Mouse (Mus musculus) heart, adult 18-20 months (tissue): Measurements from ENCODE around the gene Sema6b. TPM values are rescaled to one million over a fixed set of nuclear protein-coding genes. Genes with fewer than 3 reads are reported as not detected.

ENCODE experiments used
- DNase-seq, 2 experiments: peaks; one replicate each; pipeline ENCODE4 v3.0.0; 2021 to 2022; ENCODE audit warnings: mixed read lengths in 1 of 2
- long read RNA-seq, 2 experiments: library from polyadenylated mRNA; stranded (forward); transcript quantifications; one replicate each; pipeline ENCODE4 v2.0.0; 2021
- total RNA-seq, 2 experiments: library from RNA; stranded (reverse); gene quantifications; 2 replicates each; pipeline ENCODE4 v1.2.3; 2021

Sema6b gene
- 10 to 100 TPM; 12.5 to 13.5 TPM for total RNA-seq
- long read RNA-seq, experiment 1, partial matches to known transcripts: 1 of 6 reads
- long read RNA-seq, experiment 1, other reads (novel, unspliced or antisense): 3 of 6 reads
- long read RNA-seq, experiment 2, partial matches to known transcripts: 0 of 4 reads
- long read RNA-seq, experiment 2, other reads (novel, unspliced or antisense): 4 of 4 reads

DNA sequence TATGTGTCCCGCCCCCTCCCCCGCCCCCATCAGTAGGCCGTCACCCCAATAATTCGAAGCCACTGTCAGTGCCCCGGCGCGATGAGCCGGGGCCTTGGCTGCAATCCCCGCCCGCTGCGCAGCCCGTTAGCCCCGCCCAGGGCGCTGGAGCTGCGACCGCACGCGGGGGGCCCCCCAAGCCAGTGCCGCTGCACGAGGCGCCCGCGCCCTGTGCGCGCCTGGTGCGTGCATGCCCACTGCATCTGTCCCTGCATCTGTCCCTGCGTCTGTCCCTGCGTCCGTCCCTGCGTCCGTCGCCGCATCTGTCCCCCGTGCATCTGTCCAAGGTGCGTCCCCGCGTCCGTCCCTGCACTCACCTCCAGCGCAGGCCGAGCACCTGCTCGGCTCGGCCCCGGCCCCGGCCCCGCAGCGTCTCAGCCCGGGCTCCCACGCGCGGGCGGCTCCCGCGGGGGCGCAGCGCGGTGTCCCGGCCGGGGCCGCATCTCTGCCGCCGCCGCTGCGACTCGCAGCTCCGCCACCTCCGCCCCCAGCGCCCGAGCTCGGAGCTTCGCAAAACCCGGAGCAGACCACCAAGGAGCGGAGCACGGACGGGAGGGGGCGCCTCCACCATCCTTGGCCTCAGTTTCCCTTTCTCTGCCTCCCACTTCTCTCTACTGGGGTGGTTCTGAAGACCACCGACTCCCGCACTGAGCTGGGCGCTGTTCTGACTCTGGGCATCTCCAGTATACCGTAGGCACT is at the start of gene Sema6b:
Gene Sema6b, minus strand, starts transcription at position 486 of the 738 bp plus-strand sequence.
- peak in 1 of 2 experiments; percentile 76 for DNase-seq

DNA sequence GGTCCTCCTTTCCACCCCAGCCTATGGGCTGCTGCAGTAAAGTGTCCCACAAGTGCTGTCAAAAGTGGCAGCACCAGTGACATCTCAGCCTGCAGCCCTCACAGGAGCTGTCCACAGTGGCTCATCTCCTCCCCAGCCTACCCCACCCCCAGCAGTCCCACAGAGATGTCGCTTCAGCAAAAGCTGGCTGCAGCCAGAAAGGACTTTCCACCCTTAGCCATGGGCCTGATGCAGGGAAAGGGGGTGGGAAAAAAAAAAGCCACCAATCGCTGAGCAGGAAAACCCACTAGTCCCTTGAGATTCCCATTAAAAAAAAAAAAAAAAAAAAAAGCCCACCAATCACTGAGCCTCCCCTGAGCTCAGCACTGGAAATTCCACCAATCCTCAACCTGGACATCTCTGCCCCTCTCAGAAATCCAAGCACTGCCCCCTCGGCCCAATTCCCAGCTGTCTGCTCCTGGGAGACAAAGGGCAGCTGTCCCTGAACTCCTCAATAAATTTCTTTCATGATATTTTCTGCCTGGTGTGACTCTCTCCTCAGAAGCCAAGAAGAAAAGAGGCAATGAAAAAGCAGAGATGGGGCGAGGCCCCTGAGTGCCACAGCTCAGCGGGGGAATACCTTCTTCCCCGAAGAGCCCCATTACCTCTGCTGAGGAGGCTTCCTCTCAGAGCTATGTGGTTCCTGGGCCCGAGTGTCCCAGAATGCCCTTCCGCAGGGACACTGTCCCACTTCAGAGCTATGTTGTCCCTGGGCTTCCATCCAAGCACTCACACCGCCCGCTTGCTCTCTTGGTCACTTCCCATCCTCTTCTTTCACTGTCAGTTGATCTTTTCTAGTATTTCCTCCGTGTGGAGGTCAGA is 45.4 kb upstream of the Sema6b start:
- DNase-seq: peak; percentile 83 to 85

- peak; percentile 97 to 98 for DNase-seq
Observed at GRCm38 (mm10) chr17:56183658-56184103, 43.5 kb upstream of the Sema6b start, which contains the start of gene Mydgf. Gene Mydgf (minus strand): TSS chr17:56183920.

DNA sequence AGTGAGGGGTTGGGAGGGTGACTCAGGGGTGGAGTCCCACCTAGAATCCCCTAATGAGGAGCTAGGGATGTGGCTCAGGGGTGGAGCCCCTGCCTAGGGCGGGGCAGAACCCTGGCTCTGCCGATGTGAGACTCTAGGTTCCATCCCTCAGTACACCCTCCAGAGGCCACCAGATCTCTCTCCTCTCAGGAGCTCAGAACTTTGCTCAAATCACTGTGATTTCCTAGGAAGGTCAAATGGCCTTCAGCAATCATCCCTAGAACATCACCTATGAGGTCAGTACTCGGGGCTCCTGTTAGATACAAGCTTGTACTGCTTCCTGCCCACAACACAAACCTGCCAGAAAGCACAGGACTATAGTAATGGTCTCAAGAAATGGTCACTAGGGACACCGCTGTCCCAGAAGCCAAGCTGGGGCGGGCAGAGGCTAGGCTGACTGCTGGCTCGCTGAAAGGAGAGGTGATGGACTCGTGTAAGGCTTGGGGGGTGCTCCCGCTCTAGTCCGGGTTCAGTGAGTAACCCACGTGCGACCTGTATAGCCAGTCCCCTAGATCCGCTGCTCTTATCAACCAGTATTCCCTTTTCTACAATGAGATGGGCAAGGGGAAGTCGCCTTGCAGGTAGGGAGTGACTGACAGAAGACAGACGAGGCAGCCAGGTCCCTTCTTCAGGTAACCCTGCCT is 43.0 kb upstream of the Sema6b start:
- no peak for DNase-seq

GRCm38 (mm10) chr17:56175416-56175815 is 35.3 kb upstream of the Sema6b start:
- DNase-seq: no peak

GRCm38 (mm10) chr17:56173401-56174046 is 33.4 kb upstream of the Sema6b start:
- DNase-seq: no peak

DNA sequence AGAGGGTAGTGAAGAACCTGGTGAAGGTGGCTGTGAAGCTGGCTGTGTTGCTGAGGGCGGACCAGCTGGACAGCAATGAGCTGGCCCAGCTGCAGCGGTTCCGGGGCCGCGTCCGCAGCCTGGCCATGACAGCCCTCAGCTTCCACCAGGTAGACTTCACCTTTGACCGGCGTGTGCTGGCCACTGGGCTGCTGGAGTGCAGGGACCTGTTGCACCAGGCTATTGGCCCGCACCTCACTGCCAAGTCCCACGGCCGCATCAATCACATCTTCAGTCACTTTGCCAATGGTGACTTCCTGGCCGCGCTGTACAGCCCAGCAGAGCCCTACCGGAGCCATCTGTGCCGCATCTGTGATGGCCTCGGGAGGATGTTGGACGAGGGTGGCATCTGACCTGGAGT is 31.7 kb upstream of the Sema6b start:
- DNase-seq: no peak

GRCm38 (mm10) chr17:56171456-56171855 is 31.3 kb upstream of the Sema6b start:
- no peak for DNase-seq

GRCm38 (mm10) chr17:56170636-56171035 is 30.5 kb upstream of the Sema6b start:
- DNase-seq: no peak

DNA sequence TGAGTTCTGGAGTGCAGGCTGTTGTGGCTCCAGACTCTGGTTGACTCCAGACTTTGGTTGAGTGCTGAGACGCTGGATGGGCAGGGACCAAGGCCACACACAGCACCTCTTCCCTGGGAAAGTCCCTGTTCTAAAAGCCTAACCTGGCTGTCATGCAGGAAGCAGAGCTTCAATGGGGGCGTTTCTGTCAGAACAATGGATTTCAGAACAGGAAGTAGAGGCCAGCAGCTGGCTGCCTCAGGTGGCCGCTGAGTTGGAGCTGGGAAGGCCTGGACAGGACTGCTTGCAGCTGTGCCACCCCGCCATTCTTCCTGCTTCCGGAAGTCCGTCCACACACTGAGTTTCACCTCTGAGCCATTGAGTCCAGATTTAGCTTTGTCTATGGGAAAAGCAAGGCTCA is 29.7 kb upstream of the Sema6b start:
- peak; percentile 20 to 57 for DNase-seq

- no peak for DNase-seq
Observed at GRCm38 (mm10) chr17:56165671-56166070, 25.5 kb upstream of the Sema6b start.

DNA sequence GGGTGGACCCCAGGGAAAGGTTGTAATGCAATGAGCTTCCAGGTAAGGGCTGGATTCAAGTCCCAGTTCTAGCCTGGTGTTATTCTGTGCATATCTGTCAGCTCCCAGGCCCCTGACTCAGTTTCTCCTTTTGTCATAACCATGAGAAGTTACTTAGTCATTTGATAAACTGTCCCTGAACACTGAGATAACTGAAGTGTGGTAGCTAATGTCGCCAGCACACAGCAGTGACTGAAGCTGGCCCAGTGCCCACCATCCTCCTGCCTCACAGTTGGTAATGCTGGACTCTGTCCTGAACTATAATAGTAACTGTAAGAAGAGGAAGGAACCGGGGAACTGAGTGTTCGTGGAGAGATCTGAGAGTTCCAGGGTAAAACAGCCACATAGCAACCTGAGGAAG is 24.4 kb upstream of the Sema6b start:
- DNase-seq: no peak

DNA sequence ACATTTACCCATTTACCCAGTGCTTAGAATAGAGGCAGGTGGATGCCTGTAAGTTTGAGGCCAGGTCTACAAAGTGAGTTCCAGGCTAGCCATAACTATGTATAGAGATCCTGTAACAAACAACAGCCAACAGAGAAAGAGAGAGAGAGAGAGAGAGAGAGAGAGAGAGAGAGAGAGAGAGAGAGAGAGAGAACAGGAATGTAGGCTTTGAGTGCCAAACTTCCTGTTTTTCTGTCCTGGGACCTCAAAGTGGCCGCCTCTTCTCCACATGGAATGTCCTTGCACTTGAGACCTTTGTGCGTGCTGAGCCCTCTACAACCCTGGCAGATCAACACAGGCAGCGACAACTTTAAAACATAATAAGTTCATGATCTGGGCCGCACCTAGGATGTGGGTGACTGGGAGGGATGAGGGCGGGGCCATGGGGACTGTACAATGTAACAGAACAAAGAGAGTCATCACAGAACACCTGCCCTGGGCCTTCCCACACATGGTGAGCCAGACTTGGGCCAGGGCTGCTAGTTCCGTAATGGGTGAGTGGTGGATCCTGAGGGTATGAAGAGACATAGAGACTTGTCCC is 23.5 kb upstream of the Sema6b start:
- DNase-seq: no peak

GRCm38 (mm10) chr17:56162231-56162774 is 22.2 kb upstream of the Sema6b start, which contains the start of gene Tnfaip8l1:
Gene Tnfaip8l1 (plus strand): TSS chr17:56162477.
- peak; percentile 95 to 98 for DNase-seq

- DNase-seq: peak; percentile 66 to 79
Observed at GRCm38 (mm10) chr17:56159729-56160128, 19.6 kb upstream of the Sema6b start.

GRCm38 (mm10) chr17:56153643-56154042 is 13.5 kb upstream of the Sema6b start:
- DNase-seq: peak; percentile 67 to 75

GRCm38 (mm10) chr17:56149897-56150296 is 9.8 kb upstream of the Sema6b start:
- DNase-seq: no peak

- no peak for DNase-seq
Observed at GRCm38 (mm10) chr17:56148790-56149618, 8.9 kb upstream of the Sema6b start.

- DNase-seq: no peak
Observed at GRCm38 (mm10) chr17:56148280-56148679, 8.1 kb upstream of the Sema6b start.

DNA sequence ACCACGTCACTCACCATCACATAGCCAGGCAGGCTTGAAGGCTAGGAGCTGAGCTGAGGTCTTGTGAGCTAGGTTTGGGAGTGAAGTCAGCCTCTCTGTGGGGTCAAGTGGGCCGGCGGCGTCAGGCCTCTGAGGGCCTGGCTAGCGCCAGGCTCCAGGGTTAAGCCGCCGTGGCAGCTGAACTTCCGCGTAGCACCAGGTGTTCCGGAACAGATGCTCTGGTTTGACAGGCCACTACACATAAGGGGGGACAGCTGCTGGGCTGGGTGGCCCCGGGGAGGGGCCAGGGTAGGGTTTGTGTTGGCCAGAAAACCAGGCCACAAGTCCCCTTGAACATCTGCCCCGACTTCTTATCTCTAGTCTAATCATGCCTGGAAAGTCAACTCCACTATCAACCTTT is 7.3 kb upstream of the Sema6b start:
- no peak for DNase-seq
